Mouse (Mus musculus) limb, embryonic 15.5 days (tissue): ENCODE measurements around the gene Tead1. TPM values are rescaled to one million over a fixed set of nuclear protein-coding genes. Genes with fewer than 3 reads are reported as not detected.

ENCODE experiments used
- ATAC-seq: fragments of 200-750 bp; cut with Nextera tagmentation; 2 replicates; pipeline ENCODE4 v1.8.0; 2017; ENCODE audit warnings: low read depth, moderate TSS enrichment; ENCODE audit not compliant: insufficient number of reproducible peaks, low FRiP score, low TSS enrichment
- H3K27ac ChIP-seq: fragments of 300-500 bp; sonication (generic); 2 replicates; pipeline ENCODE4 v1.5.1; 2015; ENCODE audit warnings: moderate library complexity, mild to moderate bottlenecking, inconsistent platforms
- H3K27me3 ChIP-seq: fragments of 300-500 bp; sonication (generic); 2 replicates; pipeline ENCODE4 v1.6.1; 2015; ENCODE audit warnings: inconsistent platforms
- H3K36me3 ChIP-seq: fragments of 300-500 bp; sonication (generic); 2 replicates; pipeline ENCODE4 v1.6.1; 2015; ENCODE audit warnings: inconsistent platforms
- H3K4me1 ChIP-seq: fragments of 300-500 bp; sonication (generic); 2 replicates; pipeline ENCODE4 v1.6.1; 2015; ENCODE audit warnings: inconsistent platforms
- H3K4me2 ChIP-seq: fragments of 300-500 bp; sonication (generic); 2 replicates; pipeline ENCODE4 v1.6.1; 2015; ENCODE audit warnings: mild to moderate bottlenecking, inconsistent platforms
- H3K4me3 ChIP-seq: fragments of 300-500 bp; sonication (generic); 2 replicates; pipeline ENCODE4 v1.5.1; 2015; ENCODE audit warnings: mild to moderate bottlenecking, inconsistent platforms
- H3K9ac ChIP-seq: fragments of 300-500 bp; sonication (generic); 2 replicates; pipeline ENCODE4 v1.6.1; 2015; ENCODE audit warnings: inconsistent platforms
- H3K9me3 ChIP-seq: fragments of 300-500 bp; sonication (generic); 2 replicates; pipeline ENCODE4 v1.6.1; 2016; ENCODE audit warnings: inconsistent platforms
- WGBS: fragments of 180-500 bp; shearing (Covaris S2); methylation state at CpG from one replicate; pipeline ENCODE4 v1.1.7; 2015; 5-methylcytosine and 5-hydroxymethylcytosine counted together
- polyA plus RNA-seq: library from polyadenylated mRNA; unstranded; fragments of >200 nt; fragmentation: Nextera tagmentation; extraction: Ambion mirVana; gene quantifications from 2 replicates; pipeline ENCODE4 v1.2.1, GENCODE M21; 2015

Gene Tead1
- polyA plus RNA-seq, 1 experiment from 2014 or later, result 24.5 TPM

DNA sequence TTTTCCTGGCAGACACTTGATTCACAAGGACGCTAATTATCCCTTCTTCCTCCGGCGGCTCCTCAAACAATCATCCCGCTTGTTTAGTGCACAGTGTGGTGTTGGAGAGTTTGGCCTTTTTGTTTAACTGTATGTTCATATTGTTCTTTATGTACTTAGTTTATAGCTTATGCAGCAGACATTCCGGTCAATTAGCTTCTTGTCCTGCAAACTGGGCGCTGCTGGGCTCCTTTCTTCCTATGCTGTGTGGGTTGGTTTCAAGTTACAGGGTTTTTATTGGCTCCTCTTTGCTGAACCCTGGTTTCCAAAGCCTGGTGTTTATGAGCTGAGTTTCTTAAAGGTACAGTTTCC, 128.3 kb downstream of the Tead1 start:
- Histone ChIP-seq H3K27ac (peak overlapping the region; percentile 85), H3K4me3 (peak overlapping the region; percentile 27), H3K36me3 (no peaks in the 10 kb centered on the region), H3K9me3 (no peaks in the 10 kb centered on the region), H3K4me2 (peak overlapping the region; percentile 46), H3K9ac (no peak overlapping the region), H3K27me3 (no peaks in the 10 kb centered on the region), H3K4me1 (peaks cover 29% of the 10 kb centered on the region)
- 2% methylated on average over 6 of the region's 6 CpGs for WGBS
- 0 out of 2 replicates have a peak, but pooled peaks have one; percentile 62 for ATAC-seq

DNA sequence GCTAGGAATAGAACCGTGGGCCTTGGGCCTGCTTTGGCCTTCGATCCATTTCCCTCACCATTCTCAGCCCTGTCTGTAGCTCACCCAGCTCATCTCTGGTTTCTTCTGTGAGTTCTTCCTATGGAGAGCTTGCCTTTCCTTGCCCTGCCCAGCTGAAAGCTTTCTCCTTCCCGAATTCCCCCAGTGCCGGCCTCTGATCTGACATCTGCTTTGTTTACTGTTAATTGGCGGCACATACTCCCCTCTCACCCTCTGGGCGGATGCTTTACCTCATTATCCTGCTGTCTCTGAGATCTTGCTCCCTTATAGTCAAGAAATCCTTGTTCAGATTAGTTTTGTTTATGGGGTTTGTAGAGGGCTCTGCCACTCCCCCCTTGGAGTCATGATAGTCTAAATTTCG, 131.6 kb downstream of the Tead1 start:
- Histone ChIP-seq H3K27ac (peak overlapping the region; percentile 30; the same call in 1 of the 2 replicates), H3K4me2 (no peak overlapping the region), H3K4me3 (no peak overlapping the region), H3K27me3 (no peaks in the 10 kb centered on the region), H3K9me3 (no peaks in the 10 kb centered on the region), H3K36me3 (no peaks in the 10 kb centered on the region), H3K4me1 (peaks cover 26% of the 10 kb centered on the region), H3K9ac (no peak overlapping the region)
- WGBS, result 48% methylated on average over 7 of the region's 7 CpGs
- ATAC-seq, result no peak

DNA sequence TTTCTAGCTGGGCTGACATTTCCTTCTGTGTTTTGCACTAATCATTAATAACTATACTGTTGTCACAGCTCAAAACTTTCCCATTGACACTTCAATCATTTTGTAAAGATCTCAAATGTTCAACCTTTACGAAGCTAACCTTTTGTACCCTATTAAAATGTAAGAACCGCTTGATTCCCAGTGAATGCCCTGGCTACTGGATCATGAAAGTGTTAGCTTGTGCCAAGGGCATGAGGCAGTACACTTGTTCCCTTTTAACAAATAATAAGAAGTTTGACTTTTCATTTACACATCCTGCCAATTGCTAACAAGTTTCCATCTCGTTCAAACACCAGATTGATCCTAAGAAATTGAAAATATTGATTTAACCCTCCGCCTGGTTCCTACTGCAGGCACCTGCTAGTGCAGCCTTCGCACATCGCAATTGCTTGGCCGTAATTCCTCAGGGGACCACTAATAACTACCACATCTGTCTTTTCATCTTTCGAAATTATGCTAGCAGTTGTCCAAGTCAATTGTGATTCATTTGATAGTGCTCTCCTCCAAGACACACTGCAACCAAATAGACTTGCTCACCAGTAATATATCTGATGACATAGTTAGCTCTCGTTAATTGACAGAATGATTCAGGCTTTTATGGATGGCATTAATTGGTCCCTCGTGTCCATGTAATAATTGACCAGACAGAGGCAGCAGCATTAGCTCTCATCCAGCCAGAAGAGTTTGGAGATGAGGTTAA, 133.1 kb downstream of the Tead1 start:
- Histone ChIP-seq H3K4me2 (no peak overlapping the region), H3K27me3 (no peaks in the 10 kb centered on the region), H3K27ac (no peak overlapping the region), H3K4me1 (peaks cover 13% of the 10 kb centered on the region), H3K9me3 (no peaks in the 10 kb centered on the region), H3K9ac (no peak overlapping the region), H3K36me3 (no peaks in the 10 kb centered on the region), H3K4me3 (no peak overlapping the region)
- ATAC-seq, result no peak
- WGBS, result 57% methylated on average over 10 of the region's 10 CpGs

DNA sequence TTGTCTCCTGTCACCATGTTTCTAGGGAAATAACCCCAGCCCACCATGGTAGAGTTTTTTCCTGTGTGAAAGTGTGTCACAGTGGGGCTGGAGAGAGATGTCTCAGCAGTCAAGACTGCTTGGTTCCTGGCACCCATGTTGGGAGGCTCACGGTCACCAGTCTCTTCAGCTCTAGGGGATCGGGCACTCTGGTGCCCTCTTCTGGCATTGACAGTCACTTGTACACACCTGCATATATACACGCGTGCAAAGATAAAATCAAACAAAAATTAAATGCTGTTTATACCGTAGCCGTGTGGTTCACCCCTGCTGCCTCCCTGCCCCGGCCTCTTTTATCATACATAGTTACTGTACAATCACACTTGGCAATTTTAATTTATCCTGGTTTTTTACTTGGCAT, 134.0 kb downstream of the Tead1 start:
- Histone ChIP-seq H3K36me3 (no peaks in the 10 kb centered on the region), H3K4me2 (no peak overlapping the region), H3K4me1 (peaks cover 14% of the 10 kb centered on the region), H3K27me3 (no peaks in the 10 kb centered on the region), H3K4me3 (no peak overlapping the region), H3K27ac (no peak overlapping the region), H3K9ac (no peak overlapping the region), H3K9me3 (no peaks in the 10 kb centered on the region)
- 88% methylated on average over 7 of the region's 7 CpGs for WGBS
- no peak for ATAC-seq

DNA sequence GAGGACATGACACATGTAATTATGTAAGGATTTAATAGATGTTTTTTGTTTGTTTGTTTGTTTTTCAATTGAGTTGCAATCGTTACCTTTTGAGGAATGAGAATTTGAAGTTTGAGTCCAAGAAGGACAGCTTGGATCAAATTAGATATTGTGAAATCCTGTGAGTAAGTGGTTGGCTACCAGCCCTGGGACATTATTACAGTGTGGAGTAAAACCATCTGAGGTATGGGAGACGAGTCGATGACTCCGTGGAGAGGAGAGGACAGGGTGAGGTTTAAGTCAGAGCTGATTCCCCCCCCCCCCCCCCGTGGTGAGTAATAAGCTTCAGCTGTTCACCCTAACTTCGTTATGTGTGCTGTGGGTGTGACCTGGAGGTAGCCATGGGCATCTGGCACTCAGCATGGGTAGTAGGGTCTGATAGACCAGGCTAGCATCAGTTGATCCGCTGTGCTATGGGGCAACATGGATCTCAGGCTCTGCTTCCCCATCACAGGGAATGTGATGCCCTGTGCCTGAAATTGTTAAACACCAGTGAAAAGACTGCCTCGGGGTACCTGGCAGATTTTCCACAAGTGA, 134.7 kb downstream of the Tead1 start:
- WGBS, result 46% methylated on average over 8 of the region's 8 CpGs

DNA sequence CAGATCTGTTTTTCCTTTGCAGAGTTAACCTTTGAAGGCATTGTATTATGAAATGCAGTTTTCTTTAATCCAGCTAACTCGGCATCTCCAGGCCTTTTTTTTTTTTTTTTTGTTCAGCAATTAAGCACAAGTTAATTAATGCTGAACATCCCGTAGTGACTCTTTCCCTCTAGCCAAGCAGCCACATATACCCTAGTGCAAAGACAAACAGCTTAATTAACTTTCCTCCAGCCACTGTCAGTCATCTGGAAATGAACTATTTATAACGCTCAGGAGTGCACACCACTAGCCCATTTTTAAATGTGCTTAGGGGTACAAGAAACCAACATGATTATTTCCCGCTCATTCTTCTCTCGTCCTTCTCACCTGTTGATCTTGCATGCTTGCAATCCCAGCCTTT, 136.9 kb downstream of the Tead1 start:
- no peak overlapping the region for H3K4me3 ChIP-seq
- peaks cover 14% of the 10 kb centered on the region; the same call in 1 of the 2 replicates for H3K4me1 ChIP-seq
- no peak for ATAC-seq
- no peaks in the 10 kb centered on the region for H3K27me3 ChIP-seq
- no peak overlapping the region for H3K9ac ChIP-seq
- H3K9me3 ChIP-seq, result no peaks in the 10 kb centered on the region
- no peaks in the 10 kb centered on the region for H3K36me3 ChIP-seq
- no peak overlapping the region for H3K4me2 ChIP-seq
- 50% methylated on average over 5 of the region's 5 CpGs for WGBS
- H3K27ac ChIP-seq, result no peak overlapping the region

More for the DNA sequence above, 134.7 kb downstream of the Tead1 start:
- H3K9me3 ChIP-seq, result no peaks in the 10 kb centered on the region
- no peak for ATAC-seq
- H3K36me3 ChIP-seq, result no peaks in the 10 kb centered on the region
- peaks cover 14% of the 10 kb centered on the region for H3K4me1 ChIP-seq
- no peak overlapping the region for H3K9ac ChIP-seq
- no peak overlapping the region for H3K4me2 ChIP-seq
- no peaks in the 10 kb centered on the region for H3K27me3 ChIP-seq
- no peak overlapping the region for H3K4me3 ChIP-seq
- H3K27ac ChIP-seq, result no peak overlapping the region

DNA sequence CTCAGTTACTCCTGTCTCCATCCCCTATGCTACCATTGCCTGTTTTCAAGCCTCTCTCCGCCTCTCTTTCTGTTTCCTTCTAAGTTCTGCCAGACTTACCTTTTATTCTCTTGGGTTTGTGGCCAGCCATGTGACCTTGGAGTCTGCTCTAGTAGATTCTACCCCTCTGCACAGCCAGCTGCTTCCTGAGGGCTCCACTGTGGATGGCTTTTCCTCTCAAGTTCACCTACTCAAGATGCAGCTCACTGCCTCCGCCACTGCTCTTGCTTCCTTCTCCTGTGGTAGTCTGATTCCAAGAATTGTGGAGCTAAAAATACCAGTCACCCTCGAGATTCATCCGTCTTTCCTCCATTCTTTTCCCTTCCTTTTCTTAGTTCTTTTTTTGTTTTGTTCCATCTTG, 140.7 kb downstream of the Tead1 start:
- H3K27ac ChIP-seq, result peak overlapping the region; percentile 4; the same call in 1 of the 2 replicates

DNA sequence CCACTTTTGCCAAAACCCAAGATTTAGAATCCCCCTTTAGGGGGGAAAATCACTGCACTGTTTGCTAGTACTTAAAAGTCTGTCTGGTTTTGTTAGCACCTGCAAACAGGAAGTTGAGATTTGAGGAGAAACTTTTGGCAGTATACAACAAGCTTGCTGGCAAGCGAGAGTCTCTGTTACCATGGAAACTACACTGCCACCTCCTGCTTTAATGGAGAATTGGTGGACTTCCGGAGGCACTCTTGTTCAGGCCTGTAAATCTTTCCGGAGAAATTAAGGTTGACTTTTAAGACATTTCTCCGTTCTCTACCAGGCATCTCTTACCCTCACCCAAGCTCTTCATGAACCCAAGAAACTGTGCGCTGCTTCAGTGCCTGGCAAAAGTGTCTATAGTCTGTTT, 143.8 kb downstream of the Tead1 start:
- no peaks in the 10 kb centered on the region for H3K9me3 ChIP-seq

More for the DNA sequence above, 140.7 kb downstream of the Tead1 start:
- Histone ChIP-seq H3K36me3 (no peaks in the 10 kb centered on the region), H3K4me3 (no peak overlapping the region), H3K9me3 (no peaks in the 10 kb centered on the region), H3K4me1 (peaks cover 45% of the 10 kb centered on the region), H3K27me3 (no peaks in the 10 kb centered on the region), H3K4me2 (no peak overlapping the region), H3K9ac (no peak overlapping the region)
- ATAC-seq, result no peak
- WGBS, result 52% methylated on average over 4 of the region's 4 CpGs

DNA sequence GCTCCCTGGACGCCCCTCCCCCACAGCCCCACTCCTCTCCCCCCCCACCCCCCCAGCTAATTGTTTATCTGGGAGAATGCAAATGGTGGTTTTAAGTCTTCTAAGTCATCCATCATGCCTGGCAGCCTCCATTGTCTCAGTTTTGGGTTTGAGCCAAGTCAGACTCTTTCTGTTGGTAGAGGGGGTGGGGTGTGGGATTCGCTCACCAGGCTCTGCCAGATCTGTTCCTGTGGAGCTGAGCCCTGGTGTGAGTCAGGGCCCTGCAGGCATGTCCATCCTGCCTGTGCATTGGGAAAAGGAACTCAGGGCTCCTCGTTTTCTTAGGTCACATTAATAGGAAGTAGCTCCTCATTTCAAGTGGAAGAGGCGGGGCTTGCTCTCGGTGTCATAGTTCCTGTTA, 144.5 kb downstream of the Tead1 start:
- Histone ChIP-seq H3K4me3 (peak overlapping the region; percentile 15; the same call in 1 of the 2 replicates), H3K4me2 (peak overlapping the region; percentile 34), H3K9me3 (no peaks in the 10 kb centered on the region), H3K9ac (no peak overlapping the region), H3K4me1 (peaks cover 76% of the 10 kb centered on the region), H3K27me3 (no peaks in the 10 kb centered on the region), H3K27ac (peak overlapping the region; percentile 54), H3K36me3 (no peaks in the 10 kb centered on the region)
- WGBS, result 7% methylated on average over 5 of the region's 5 CpGs
- peak; percentile 40; the same call in 1 of the 2 replicates for ATAC-seq

More for the DNA sequence above, 143.8 kb downstream of the Tead1 start:
- Histone ChIP-seq H3K36me3 (no peaks in the 10 kb centered on the region), H3K4me1 (peaks cover 68% of the 10 kb centered on the region), H3K27me3 (no peaks in the 10 kb centered on the region), H3K4me2 (peak overlapping the region; percentile 25), H3K4me3 (no peak overlapping the region), H3K27ac (peak overlapping the region; percentile 54; the same call in 1 of the 2 replicates), H3K9ac (no peak overlapping the region)
- 11% methylated on average over 5 of the region's 5 CpGs for WGBS
- no peak for ATAC-seq

DNA sequence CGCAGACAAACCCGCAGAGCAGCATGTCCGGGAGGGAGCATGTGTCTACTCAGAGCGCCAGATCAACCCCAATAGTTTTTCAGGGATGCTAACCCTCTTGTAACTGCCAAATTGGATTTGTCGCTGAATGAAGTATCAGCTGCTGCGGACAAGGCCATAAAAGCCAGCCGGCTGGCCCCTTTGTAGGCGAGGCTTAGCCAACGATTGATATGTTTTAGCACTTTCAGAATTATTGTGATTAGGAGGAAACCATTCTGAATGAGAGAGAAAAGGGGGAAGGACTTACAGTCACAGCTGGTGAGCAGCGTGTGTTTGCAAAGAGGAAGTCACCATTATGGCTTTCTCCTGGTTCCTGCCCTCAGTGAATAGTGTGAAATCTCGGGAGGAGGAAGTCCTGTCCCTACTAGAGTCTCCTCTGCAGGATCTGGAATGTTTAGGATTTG, 146.2 kb downstream of the Tead1 start:
- WGBS, result 19% methylated on average over 11 of the region's 11 CpGs

DNA sequence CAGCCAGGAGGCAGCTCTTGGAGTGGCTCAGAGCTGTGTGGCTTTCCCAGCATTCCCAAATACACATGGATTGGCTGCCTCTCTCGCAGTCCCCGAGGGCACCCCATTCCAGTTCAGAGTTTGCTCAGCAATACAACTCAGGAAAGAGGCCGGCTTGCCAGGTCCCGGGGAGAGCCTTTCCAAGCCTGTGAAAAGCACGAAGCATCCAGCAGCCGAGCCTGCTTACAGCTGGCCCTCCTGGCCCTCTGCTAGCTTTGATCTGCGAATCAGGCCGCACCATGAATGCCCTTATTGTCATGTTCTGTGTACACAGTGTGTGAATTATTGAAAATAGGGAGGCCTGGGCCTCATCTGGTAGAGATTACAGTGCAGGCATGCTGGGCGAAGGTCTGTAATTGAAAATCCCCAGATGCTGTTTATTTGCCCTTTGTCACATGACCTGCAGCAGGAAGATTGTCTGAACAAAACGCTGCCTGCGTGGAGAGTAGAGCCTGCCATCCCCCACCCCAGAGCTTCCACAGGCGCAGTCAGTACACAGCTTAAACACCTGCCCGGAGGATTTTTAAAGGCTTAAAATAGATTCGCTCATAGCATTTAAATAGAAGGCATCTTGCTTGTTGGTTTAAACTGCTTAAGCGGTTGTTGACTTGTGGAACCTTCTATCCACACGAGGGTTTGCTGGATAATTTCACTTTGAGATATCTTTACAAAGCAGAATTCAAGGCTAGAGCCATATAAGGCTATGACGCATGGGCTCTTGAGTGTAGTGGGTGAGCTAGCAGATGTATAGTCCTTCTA, 147.2 kb downstream of the Tead1 start:
- 11% methylated on average over 17 of the region's 17 CpGs for WGBS
- Histone ChIP-seq H3K27me3 (no peaks in the 10 kb centered on the region), H3K4me3 (peak overlapping the region; percentile 9; the same call in 1 of the 2 replicates), H3K4me1 (peaks cover 67% of the 10 kb centered on the region), H3K36me3 (no peaks in the 10 kb centered on the region), H3K9me3 (no peaks in the 10 kb centered on the region), H3K27ac (peak overlapping the region; percentile 82), H3K4me2 (peak overlapping the region; percentile 26; the same call in 1 of the 2 replicates), H3K9ac (no peak overlapping the region)
- peak; percentile 68 for ATAC-seq

More for the DNA sequence above, 146.2 kb downstream of the Tead1 start:
- H3K27ac ChIP-seq, result peak overlapping the region; percentile 82
- H3K4me3 ChIP-seq, result no peak overlapping the region
- H3K4me2 ChIP-seq, result no peak overlapping the region
- H3K27me3 ChIP-seq, result no peaks in the 10 kb centered on the region
- ATAC-seq, result no peak
- H3K9ac ChIP-seq, result no peak overlapping the region
- peaks cover 71% of the 10 kb centered on the region for H3K4me1 ChIP-seq
- no peaks in the 10 kb centered on the region for H3K9me3 ChIP-seq
- H3K36me3 ChIP-seq, result no peaks in the 10 kb centered on the region
